Mouse (Mus musculus): ENCODE data around the gene Nav1.

GRCm38 (mm10) chr1:135553615-135554014 lies 53.5 kb downstream of the Nav1 start:
- TF ChIP-seq CTCF (IDR thresholded peaks at IDR 0.05; ENCODE audit: low read depth) (no peak), EP300 (optimal IDR thresholded peaks at IDR 0.05) (no peak)

All from stomach, postnatal 0 days (tissue).